Mouse (Mus musculus): ENCODE data around the gene Cnn2. TPM values are rescaled to one million over a fixed set of nuclear protein-coding genes. Genes with fewer than 3 reads are reported as not detected.
"Not testable (repeated sequence)": the region's sequence is repeated elsewhere in the genome, so short reads cannot be mapped to it uniquely, and the experiment has no call there.

The Cnn2 gene
- polyA plus RNA-seq, 1 experiment, result 109 TPM

DNA sequence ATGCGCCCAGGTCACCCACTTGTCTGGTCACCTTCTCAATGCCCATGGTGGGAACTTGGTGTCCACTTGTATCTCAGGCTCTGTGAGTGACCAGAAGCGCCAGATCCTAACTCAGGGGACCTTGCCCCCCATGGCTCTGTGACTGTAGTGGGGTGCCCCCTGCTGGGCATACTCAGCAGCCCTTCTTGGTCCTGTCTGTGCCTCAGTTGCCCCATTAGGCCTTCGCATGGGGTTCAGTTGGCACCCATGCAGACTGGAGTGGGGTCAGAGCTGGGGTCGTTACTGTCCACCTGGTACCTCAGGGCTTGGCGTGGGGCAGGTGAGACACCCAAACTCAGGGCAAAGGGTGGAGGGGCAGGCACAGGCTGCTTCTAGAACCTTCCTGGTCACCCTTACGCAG lies 34.4 kb upstream of the Cnn2 start:
- H3K36me3 ChIP-seq (ENCODE audit: control insufficient read depth, insufficient read depth), result peaks cover 8% of the 10 kb centered on the region
- peaks cover 4% of the 10 kb centered on the region for H3K27me3 ChIP-seq (ENCODE audit: control insufficient read depth, insufficient read depth, insufficient read length)
- H3K79me2 ChIP-seq (ENCODE audit: control insufficient read depth, insufficient read depth), result no peaks in the 10 kb centered on the region
- H3K4me2 ChIP-seq (ENCODE audit: low read depth), result no peak overlapping the region
- no peak overlapping the region for H3ac ChIP-seq (ENCODE audit: control insufficient read depth, insufficient read length)
- H3K4me3 ChIP-seq, result no peak overlapping the region
- TF ChIP-seq USF1 (IDR thresholded peaks at IDR 0.05; ENCODE audit: low read depth), result no peak
- TF ChIP-seq SRF (IDR thresholded peaks at IDR 0.05; ENCODE audit: control insufficient read depth, insufficient read length, low read depth), result no peak
- no peak for TF ChIP-seq CEBPB (IDR thresholded peaks at IDR 0.05; ENCODE audit: insufficient read depth, poor library complexity, severe bottlenecking)
- TF ChIP-seq MAX (IDR thresholded peaks at IDR 0.05; ENCODE audit: low read depth), result no peak
- TF ChIP-seq E2F4 (IDR thresholded peaks at IDR 0.05; ENCODE audit: insufficient read depth), result no peak
- TF ChIP-seq MYOD1 (IDR thresholded peaks at IDR 0.05; ENCODE audit: control insufficient read depth in 1 of 3, insufficient read length in 2 of 3, low read depth in 2 of 3), result no peak
- no peak for TF ChIP-seq POLR2AphosphoS2 (IDR thresholded peaks at IDR 0.05; ENCODE audit: insufficient read length, low read depth)
- no peak for TF ChIP-seq TCF3 (IDR thresholded peaks at IDR 0.05; ENCODE audit: insufficient read length, low read depth)
- TF ChIP-seq TCF12 (IDR thresholded peaks at IDR 0.05; ENCODE audit: insufficient read depth, poor library complexity, severe bottlenecking), result no peak

- Histone ChIP-seq H3K4me2 (ENCODE audit: low read depth) (no peak overlapping the region), H3K27me3 (ENCODE audit: control insufficient read depth, insufficient read depth, insufficient read length) (peaks cover 4% of the 10 kb centered on the region), H3ac (ENCODE audit: control insufficient read depth, insufficient read length) (no peak overlapping the region), H3K79me2 (ENCODE audit: control insufficient read depth, insufficient read depth) (peaks cover 5% of the 10 kb centered on the region), H3K36me3 (ENCODE audit: control insufficient read depth, insufficient read depth) (peaks cover 6% of the 10 kb centered on the region), H3K4me3 (no peak overlapping the region)
- TF ChIP-seq POLR2A (IDR thresholded peaks at IDR 0.05; ENCODE audit: insufficient read length, low read depth) (no peak), POLR2AphosphoS2 (IDR thresholded peaks at IDR 0.05; ENCODE audit: insufficient read length, low read depth) (no peak), USF1 (IDR thresholded peaks at IDR 0.05; ENCODE audit: low read depth) (no peak)
Observed at GRCm38 (mm10) chr10:79955691-79956090, 32.7 kb upstream of the Cnn2 start.

DNA sequence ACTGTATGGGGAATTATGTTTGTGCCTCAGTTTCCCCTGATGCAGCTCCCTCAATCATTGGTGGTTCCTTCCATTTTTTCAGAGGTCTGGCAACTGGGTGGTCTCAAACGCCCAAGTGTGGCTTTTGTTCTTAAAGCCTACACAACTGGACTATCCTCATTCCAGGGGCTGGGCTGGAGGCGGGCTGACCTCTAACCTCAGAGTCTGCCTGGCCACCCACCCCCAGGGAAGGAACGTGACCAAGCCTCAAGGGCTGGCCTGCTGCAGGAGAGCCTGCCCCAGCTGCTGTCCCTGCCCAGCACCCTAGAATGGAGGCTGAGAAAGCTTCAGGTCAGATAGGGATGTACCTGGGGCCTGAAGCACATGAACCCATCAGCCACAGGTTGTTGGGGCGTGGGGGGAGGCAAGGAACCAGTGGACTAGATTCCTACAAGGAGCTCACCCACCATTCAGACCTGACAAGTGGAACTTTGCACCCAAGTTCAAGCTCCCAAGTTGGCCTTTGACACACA lies 31.7 kb upstream of the Cnn2 start:
- no peak overlapping the region for H3K4me2 ChIP-seq (ENCODE audit: low read depth)
- TF ChIP-seq CEBPB (IDR thresholded peaks at IDR 0.05; ENCODE audit: insufficient read depth, poor library complexity, severe bottlenecking) (no peak), USF1 (IDR thresholded peaks at IDR 0.05; ENCODE audit: low read depth) (no peak), E2F4 (IDR thresholded peaks at IDR 0.05; ENCODE audit: insufficient read depth) (no peak), MYOD1 (IDR thresholded peaks at IDR 0.05; ENCODE audit: control insufficient read depth in 1 of 3, insufficient read length in 2 of 3, low read depth in 2 of 3) (no peak), POLR2AphosphoS2 (IDR thresholded peaks at IDR 0.05; ENCODE audit: insufficient read length, low read depth) (no peak), SRF (IDR thresholded peaks at IDR 0.05; ENCODE audit: control insufficient read depth, insufficient read length, low read depth) (no peak), MYOG (IDR thresholded peaks at IDR 0.05; ENCODE audit: control insufficient read depth in 1 of 3, insufficient read depth in 1 of 3, insufficient read length in 2 of 3, low read depth in 2 of 3) (no peak), POLR2A (IDR thresholded peaks at IDR 0.05; ENCODE audit: insufficient read length, low read depth) (no peak), TCF12 (IDR thresholded peaks at IDR 0.05; ENCODE audit: insufficient read depth, poor library complexity, severe bottlenecking) (no peak), TCF3 (IDR thresholded peaks at IDR 0.05; ENCODE audit: insufficient read length, low read depth) (no peak), REST (IDR thresholded peaks at IDR 0.05; ENCODE audit: insufficient read depth, insufficient read length) (no peak), MAX (IDR thresholded peaks at IDR 0.05; ENCODE audit: low read depth) (no peak)

GRCm38 (mm10) chr10:79958140-79958816 lies 30.1 kb upstream of the Cnn2 start:
- H3K4me2 ChIP-seq (ENCODE audit: low read depth), result peak overlapping the region; percentile 28
- TF ChIP-seq CEBPB (IDR thresholded peaks at IDR 0.05; ENCODE audit: insufficient read depth, poor library complexity, severe bottlenecking) (no peak), MAX (IDR thresholded peaks at IDR 0.05; ENCODE audit: low read depth) (no peak)
- peaks cover 4% of the 10 kb centered on the region for H3K27me3 ChIP-seq (ENCODE audit: control insufficient read depth, insufficient read depth, insufficient read length)
- no peaks in the 10 kb centered on the region for H3K36me3 ChIP-seq (ENCODE audit: control insufficient read depth, insufficient read depth)
- no peak overlapping the region for H3ac ChIP-seq (ENCODE audit: control insufficient read depth, insufficient read length)
- no peak overlapping the region for H3K4me3 ChIP-seq
- peaks cover 13% of the 10 kb centered on the region for H3K79me2 ChIP-seq (ENCODE audit: control insufficient read depth, insufficient read depth)

More for the DNA sequence above, 31.7 kb upstream of the Cnn2 start:
- H3K79me2 ChIP-seq (ENCODE audit: control insufficient read depth, insufficient read depth), result peaks cover 13% of the 10 kb centered on the region
- H3ac ChIP-seq (ENCODE audit: control insufficient read depth, insufficient read length), result no peak overlapping the region
- H3K36me3 ChIP-seq (ENCODE audit: control insufficient read depth, insufficient read depth), result peaks cover 6% of the 10 kb centered on the region
- no peak overlapping the region for H3K4me3 ChIP-seq
- H3K27me3 ChIP-seq (ENCODE audit: control insufficient read depth, insufficient read depth, insufficient read length), result peaks cover 4% of the 10 kb centered on the region

DNA sequence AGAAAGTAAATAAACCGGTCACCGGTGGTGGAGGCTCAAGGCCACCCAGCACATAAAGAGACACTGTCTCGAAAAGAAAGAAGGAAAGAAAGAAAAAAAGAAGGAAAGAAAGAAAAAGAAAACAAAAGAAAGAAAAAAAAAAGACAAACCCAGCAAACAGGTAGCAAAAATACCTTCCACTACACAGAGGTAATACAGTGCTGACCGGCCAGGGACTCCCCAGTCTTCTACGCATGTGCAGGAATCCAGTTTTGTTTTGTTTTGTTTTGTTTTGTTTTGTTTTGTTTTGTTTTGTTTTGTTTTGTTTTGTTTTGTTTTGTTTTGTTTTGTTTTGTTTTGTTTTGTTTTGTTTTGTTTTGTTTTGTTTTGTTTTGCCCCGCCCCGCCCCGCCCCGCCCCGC lies 29.0 kb upstream of the Cnn2 start:
- not testable (repeated sequence) for H3K36me3 ChIP-seq (ENCODE audit: control insufficient read depth, insufficient read depth); H3K27me3 ChIP-seq (ENCODE audit: control insufficient read depth, insufficient read depth, insufficient read length)
- Histone ChIP-seq H3K4me2 (ENCODE audit: low read depth) (peak overlapping the region; percentile 74), H3K4me3 (peak overlapping the region; percentile 55), H3ac (ENCODE audit: control insufficient read depth, insufficient read length) (peak overlapping the region; percentile 60), H3K79me2 (ENCODE audit: control insufficient read depth, insufficient read depth) (peaks cover 13% of the 10 kb centered on the region)

All from myocyte (in vitro differentiated cells).